ENCODE assay signal across 18 mouse cellular contexts in genomic region chr1:130770487-130770886, GRCm38 (mm10). TPM values are rescaled to one million over a fixed set of nuclear protein-coding genes. Genes with fewer than 3 reads are reported as not detected.
A peak's percentile ranks its signal among the peaks of the same experiment; 100 is the strongest.
DNase-seq lines count a peak whose midpoint lies in the region; ATAC-seq lines count a peak whose summit lies in the region.
"Had no signal": no experiment of that assay in that cellular context is flagged by ENCODE, and none has a peak within 500 bp of the region (broad histone marks: within the 10 kb centered on the region; RNA-seq: fewer than 3 reads in every experiment).

No protein-coding gene starts in this region.

- no peaks in the 10 kb centered on the region for H3K27me3 ChIP-seq in embryonic facial prominence, embryonic 14.5 days (replicated peaks; ENCODE audit: control insufficient read depth, insufficient read depth, low read length)
- H3K27me3 ChIP-seq in heart, embryonic 11.5 days (ENCODE audit: control insufficient read depth, insufficient read depth, low read length), result no peaks in the 10 kb centered on the region

- H3K9ac ChIP-seq in embryonic facial prominence, embryonic 14.5 days (ENCODE audit: low read depth, low read length), result no peak overlapping the region
- H3K9ac ChIP-seq in heart, embryonic 11.5 days (ENCODE audit: low read depth, low read length), result no peak overlapping the region
- H3K9ac ChIP-seq: forebrain, postnatal 0 days had no signal

- no peaks in the 10 kb centered on the region for H3K9me3 ChIP-seq in embryonic facial prominence, embryonic 14.5 days (ENCODE audit: control insufficient read depth, low read length)
- no peaks in the 10 kb centered on the region for H3K9me3 ChIP-seq in heart, embryonic 11.5 days (replicated peaks; ENCODE audit: control insufficient read depth, low read length)
- H3K9me3 ChIP-seq: hindbrain, embryonic 10.5 days; megakaryocyte, embryonic 14.5 days had no signal

- peak; percentile 88 for ATAC-seq in embryonic facial prominence, embryonic 14.5 days (ENCODE audit: low read depth)
- ATAC-seq in erythroid progenitor cell, adult 5-6 weeks (replicated peaks; ENCODE audit: low FRiP score, poor library complexity, severe bottlenecking), result no peak
- ATAC-seq in heart, embryonic 11.5 days (replicated peaks; ENCODE audit: insufficient number of reproducible peaks, low FRiP score, low TSS enrichment), result no peak
- ATAC-seq: forebrain, postnatal 0 days had no signal

- no peak overlapping the region for H3K27ac ChIP-seq in embryonic facial prominence, embryonic 14.5 days (replicated peaks; ENCODE audit: low read depth, low read length)
- H3K27ac ChIP-seq in heart, embryonic 11.5 days (ENCODE audit: low read depth, low read length), result no peak overlapping the region
- H3K27ac ChIP-seq: heart, adult 2 months; hindbrain, embryonic 10.5 days; left cerebral cortex, adult 2 months had no signal

- DNase-seq in adrenal gland, adult 2 months, result peak; percentile 13
- no peak for DNase-seq in adrenal gland, postnatal 10 days
- DNase-seq in embryonic facial prominence, embryonic 14.5 days (ENCODE audit: low spot score), result peak; percentile 63
- peak; percentile 12 for DNase-seq in kidney, postnatal 14 days
- DNase-seq in lung, postnatal 4 days, result peak; percentile 71 to 88
- DNase-seq in T-cell, adult 2 months (ENCODE audit: low spot score), result no peak
- DNase-seq: cerebellum, postnatal 25 days; forebrain, postnatal 0 days; heart, adult 2 months; thymus, postnatal 25 days had no signal

- no peak overlapping the region for H3K4me3 ChIP-seq in embryonic facial prominence, embryonic 14.5 days (ENCODE audit: low read depth, low read length)
- H3K4me3 ChIP-seq in heart, embryonic 11.5 days (ENCODE audit: low read depth, low read length), result no peak overlapping the region
- H3K4me3 ChIP-seq: heart, adult 2 months; hindbrain, embryonic 10.5 days; left cerebral cortex, adult 2 months; megakaryocyte, embryonic 14.5 days had no signal

- no peaks in the 10 kb centered on the region for H3K36me3 ChIP-seq in embryonic facial prominence, embryonic 14.5 days (ENCODE audit: control insufficient read depth, insufficient read depth, low read length)
- H3K36me3 ChIP-seq in heart, embryonic 11.5 days (ENCODE audit: control insufficient read depth, insufficient read depth, low read length), result no peaks in the 10 kb centered on the region
- H3K36me3 ChIP-seq: hindbrain, embryonic 10.5 days had no signal

- WGBS in embryonic facial prominence, embryonic 14.5 days, result 73% methylated on average over 4 of the region's 4 CpGs
- 89% methylated on average over 4 of the region's 4 CpGs for WGBS in heart, embryonic 11.5 days (ENCODE audit: insufficient replicate concordance)

- no peak overlapping the region for H3K4me2 ChIP-seq in embryonic facial prominence, embryonic 14.5 days (ENCODE audit: low read depth, low read length)
- H3K4me2 ChIP-seq in heart, embryonic 11.5 days, result no peak overlapping the region
- H3K4me2 ChIP-seq: liver, embryonic 11.5 days had no signal

- H3K4me1 ChIP-seq in embryonic facial prominence, embryonic 14.5 days (ENCODE audit: control insufficient read depth, insufficient read depth, low read length), result no peaks in the 10 kb centered on the region
- H3K4me1 ChIP-seq in heart, embryonic 11.5 days (ENCODE audit: control insufficient read depth, insufficient read depth, low read length), result no peaks in the 10 kb centered on the region

RNA-seq across cellular contexts. Expression of gene Fcamr, which starts 30.2 kb away (rescaled TPM):
- under 1 TPM in 1 of 2 experiments, not detected in 1; 0.17 TPM for total RNA-seq in adrenal gland, adult 2 months (2021)
- polyA plus RNA-seq in adrenal gland, adult 2 months (2012; rRNA removed), result not detected in 2 replicates
- total RNA-seq in adrenal gland, postnatal 10 days (2021), result under 1 TPM; 0.15 to 0.24 TPM
- polyA plus RNA-seq in embryonic facial prominence, embryonic 14.5 days (2014; fragmentation: Nextera tagmentation; extraction: Ambion mirVana), result 0.13 and 0.22 TPM in 2 replicates
- total RNA-seq in erythroid progenitor cell, adult 5-6 weeks (2015; ENCODE audit: low replicate concordance), result not detected in 2 replicates
- total RNA-seq in erythroid progenitor cell, adult 5-6 weeks (2017; ENCODE audit: low replicate concordance), result not detected in 2 replicates
- polyA plus RNA-seq in heart, embryonic 11.5 days (2014; fragmentation: Nextera tagmentation; extraction: Ambion mirVana), result 0.09 TPM in 1 of 2 replicates, not detected in the other
- total RNA-seq: adrenal gland, postnatal 14 days; left cerebral cortex, adult 2 months had no signal
- polyA plus RNA-seq: forebrain, postnatal 0 days; hindbrain, embryonic 10.5 days; liver, embryonic 11.5 days; neural tube, embryonic 14.5 days had no signal

RNA-seq across cellular contexts. Expression of gene AA986860, which starts 38.7 kb away (rescaled TPM):
- 1 to 10 TPM; 3.1 to 6.8 TPM for total RNA-seq in adrenal gland, adult 2 months (2021)
- polyA plus RNA-seq in adrenal gland, adult 2 months (2012; rRNA removed), result 1.8 and 3.7 TPM in 2 replicates
- total RNA-seq in adrenal gland, postnatal 10 days (2021), result 1 to 10 TPM; 2.1 to 2.3 TPM
- polyA plus RNA-seq in embryonic facial prominence, embryonic 14.5 days (2014; fragmentation: Nextera tagmentation; extraction: Ambion mirVana), result 4.3 and 4.5 TPM in 2 replicates
- 8.6 and 11.3 TPM in 2 replicates for total RNA-seq in erythroid progenitor cell, adult 5-6 weeks (2015; ENCODE audit: low replicate concordance)
- total RNA-seq in erythroid progenitor cell, adult 5-6 weeks (2017; ENCODE audit: low replicate concordance), result 8.0 and 9.4 TPM in 2 replicates
- 0.69 and 1.2 TPM in 2 replicates for polyA plus RNA-seq in heart, embryonic 11.5 days (2014; fragmentation: Nextera tagmentation; extraction: Ambion mirVana)

RNA-seq across cellular contexts. Expression of gene Pfkfb2, which starts 41.4 kb away (rescaled TPM):
- total RNA-seq in adrenal gland, adult 2 months (2021), result 10 to 100 TPM; 26.1 to 35.5 TPM
- polyA plus RNA-seq in adrenal gland, adult 2 months (2012; rRNA removed), result 5.8 and 5.9 TPM in 2 replicates
- total RNA-seq in adrenal gland, postnatal 10 days (2021), result 10 to 100 TPM; 16.1 to 22.1 TPM
- polyA plus RNA-seq in embryonic facial prominence, embryonic 14.5 days (2014; fragmentation: Nextera tagmentation; extraction: Ambion mirVana), result 8.0 and 9.6 TPM in 2 replicates
- 23.5 and 26.7 TPM in 2 replicates for total RNA-seq in erythroid progenitor cell, adult 5-6 weeks (2015; ENCODE audit: low replicate concordance)
- total RNA-seq in erythroid progenitor cell, adult 5-6 weeks (2017; ENCODE audit: low replicate concordance), result 38.4 and 45.7 TPM in 2 replicates
- polyA plus RNA-seq in heart, embryonic 11.5 days (2014; fragmentation: Nextera tagmentation; extraction: Ambion mirVana), result 4.8 and 5.4 TPM in 2 replicates

RNA-seq across cellular contexts. Expression of gene Yod1, which starts 53.4 kb away (rescaled TPM):
- 10 to 100 TPM in 1 of 2 experiments, 1 to 10 TPM in 1; 9.5 to 10.6 TPM for total RNA-seq in adrenal gland, adult 2 months (2021)
- 1.9 and 2.1 TPM in 2 replicates for polyA plus RNA-seq in adrenal gland, adult 2 months (2012; rRNA removed)
- total RNA-seq in adrenal gland, postnatal 10 days (2021), result 1 to 10 TPM; 7.4 to 8.1 TPM
- polyA plus RNA-seq in embryonic facial prominence, embryonic 14.5 days (2014; fragmentation: Nextera tagmentation; extraction: Ambion mirVana), result 5.8 and 6.9 TPM in 2 replicates
- total RNA-seq in erythroid progenitor cell, adult 5-6 weeks (2015; ENCODE audit: low replicate concordance), result 54.8 and 88.0 TPM in 2 replicates
- total RNA-seq in erythroid progenitor cell, adult 5-6 weeks (2017; ENCODE audit: low replicate concordance), result 53.1 and 58.8 TPM in 2 replicates
- polyA plus RNA-seq in heart, embryonic 11.5 days (2014; fragmentation: Nextera tagmentation; extraction: Ambion mirVana), result 6.5 and 11.1 TPM in 2 replicates

RNA-seq across cellular contexts. Expression of gene Gm29427, which starts 54.9 kb away (rescaled TPM):
- not detected for total RNA-seq in adrenal gland, adult 2 months (2021)
- polyA plus RNA-seq in adrenal gland, adult 2 months (2012; rRNA removed), result not detected in 2 replicates
- not detected for total RNA-seq in adrenal gland, postnatal 10 days (2021)
- polyA plus RNA-seq in embryonic facial prominence, embryonic 14.5 days (2014; fragmentation: Nextera tagmentation; extraction: Ambion mirVana), result not detected in 2 replicates
- total RNA-seq in erythroid progenitor cell, adult 5-6 weeks (2015; ENCODE audit: low replicate concordance), result not detected in 2 replicates
- total RNA-seq in erythroid progenitor cell, adult 5-6 weeks (2017; ENCODE audit: low replicate concordance), result not detected in 2 replicates
- polyA plus RNA-seq in heart, embryonic 11.5 days (2014; fragmentation: Nextera tagmentation; extraction: Ambion mirVana), result not detected in 2 replicates
- total RNA-seq: adrenal gland, postnatal 14 days; left cerebral cortex, adult 2 months had no signal
- polyA plus RNA-seq: forebrain, postnatal 0 days; hindbrain, embryonic 10.5 days; liver, embryonic 11.5 days; neural tube, embryonic 14.5 days had no signal

Comparison
In these comparisons a context has a peak if more than half of its experiments do, and no peak if none do; other contexts are left out.
1. DNase-seq: peak in adrenal gland, adult 2 months (single experiment), embryonic facial prominence, embryonic 14.5 days (single experiment), kidney, postnatal 14 days (single experiment) and lung, postnatal 4 days (2 of 2); none in adrenal gland, postnatal 10 days (single experiment) and T-cell, adult 2 months (single experiment).